Mouse (Mus musculus) erythroblast, embryonic 14.5 days (primary cell): ENCODE data around the gene Sptbn1.
"Not testable (repeated sequence)": the region's sequence is repeated elsewhere in the genome, so short reads cannot be mapped to it uniquely, and the experiment has no call there.

ENCODE experiments used
- GATA1 ChIP-seq: IDR thresholded peaks from 2 replicates; pipeline ENCODE4 v1.6.1; 2012; ENCODE audit warnings: low read length, inconsistent platforms, mixed read lengths
- TAL1 ChIP-seq: IDR thresholded peaks from 3 replicates; pipeline ENCODE4 v1.6.1; 2012; ENCODE audit warnings: low read length, inconsistent platforms, mixed read lengths

DNA sequence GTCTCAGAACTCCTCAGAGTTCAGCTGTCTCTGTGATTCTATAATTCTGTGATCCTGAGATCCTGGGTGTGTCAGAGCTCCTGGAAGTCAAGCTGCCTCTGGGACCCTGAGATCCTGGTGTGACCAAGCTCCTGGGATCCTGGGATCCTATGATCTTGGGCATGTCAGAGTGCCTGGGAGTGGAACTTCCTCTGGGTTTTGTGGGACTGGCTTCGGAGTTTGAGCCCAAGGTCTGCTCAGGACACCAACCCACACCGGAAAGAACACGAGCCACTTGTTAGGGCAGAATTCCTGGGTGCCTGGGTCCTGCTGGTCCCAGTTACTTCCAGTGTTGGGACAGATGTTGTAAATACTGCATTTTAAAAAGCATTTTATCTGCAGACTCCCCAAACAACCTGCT, 12.8 kb downstream of the Sptbn1 start:
- not testable (repeated sequence) for TF ChIP-seq GATA1, TAL1
